Mouse (Mus musculus) adrenal gland, postnatal 4 days (tissue): ENCODE data around the gene Nhlrc3. TPM values are rescaled to one million over a fixed set of nuclear protein-coding genes. Genes with fewer than 3 reads are reported as not detected.

Source experiments
- DNase-seq, 2 experiments: peaks; one replicate each; pipeline ENCODE4 v3.0.0; 2021 to 2022; ENCODE audit warnings: low spot score in 2 of 2, mixed read lengths in 2 of 2
- long read RNA-seq, 2 experiments: library from polyadenylated mRNA; stranded (forward); transcript quantifications; one replicate each; pipeline ENCODE4 v2.0.0; 2021
- total RNA-seq, 2 experiments: library from RNA; stranded (reverse); gene quantifications; 2 replicates each; pipeline ENCODE4 v1.2.3; 2021

The Nhlrc3 gene
- total RNA-seq, result 10 to 100 TPM; 19.1 to 19.4 TPM
- long read RNA-seq, experiment 1, full-length matches to known transcripts, result 6 of 8 reads
- long read RNA-seq, experiment 1, partial matches to known transcripts, result 1 of 8 reads
- long read RNA-seq, experiment 1, other reads (novel, unspliced or antisense), result 1 of 8 reads
- long read RNA-seq, experiment 2, full-length matches to known transcripts, result 11 of 19 reads
- long read RNA-seq, experiment 2, partial matches to known transcripts, result 4 of 19 reads
- long read RNA-seq, experiment 2, other reads (novel, unspliced or antisense), result 4 of 19 reads

DNA sequence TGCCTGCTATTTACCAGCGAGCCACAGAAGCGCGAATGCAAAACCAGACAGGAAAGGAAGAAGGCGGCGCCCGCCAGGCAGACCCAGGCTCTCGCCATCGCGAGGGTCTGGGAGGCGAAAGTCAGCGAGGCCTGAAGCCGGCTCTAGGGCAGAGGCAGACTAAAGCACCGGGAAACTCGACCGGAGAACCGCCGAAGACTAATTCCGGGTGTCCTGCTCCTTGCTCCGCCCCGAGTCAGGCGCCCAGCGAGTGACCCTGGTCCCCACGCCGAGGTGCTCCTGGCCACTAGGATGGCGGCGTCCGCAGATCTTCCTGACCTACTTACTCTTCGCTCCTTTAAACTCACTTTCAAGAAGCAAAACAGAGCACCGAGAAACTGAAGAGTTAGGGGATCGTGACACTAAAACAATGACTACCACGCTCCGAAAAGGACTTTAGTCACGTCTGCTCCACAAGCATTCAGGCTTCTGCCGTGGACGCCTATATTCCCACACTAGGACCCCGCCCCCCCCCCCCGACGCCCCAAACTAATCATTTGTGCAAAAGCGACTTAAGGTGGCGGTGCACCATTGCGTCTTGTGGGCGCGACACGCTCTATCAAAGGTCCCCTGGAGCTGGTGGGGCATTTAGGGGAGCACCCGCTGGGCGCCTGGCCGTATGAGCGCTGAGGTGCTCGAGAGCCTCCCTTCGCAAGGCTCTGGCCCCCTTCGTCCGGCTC lies at the start of gene Nhlrc3, which contains the start of gene Proser1:
Gene Nhlrc3, minus strand, starts transcription at position 287 of the 719 bp plus-strand sequence.
Gene Proser1, plus strand, starts transcription at position 621 of the 719 bp plus-strand sequence.
- DNase-seq, result peak; percentile 82 to 84

DNA sequence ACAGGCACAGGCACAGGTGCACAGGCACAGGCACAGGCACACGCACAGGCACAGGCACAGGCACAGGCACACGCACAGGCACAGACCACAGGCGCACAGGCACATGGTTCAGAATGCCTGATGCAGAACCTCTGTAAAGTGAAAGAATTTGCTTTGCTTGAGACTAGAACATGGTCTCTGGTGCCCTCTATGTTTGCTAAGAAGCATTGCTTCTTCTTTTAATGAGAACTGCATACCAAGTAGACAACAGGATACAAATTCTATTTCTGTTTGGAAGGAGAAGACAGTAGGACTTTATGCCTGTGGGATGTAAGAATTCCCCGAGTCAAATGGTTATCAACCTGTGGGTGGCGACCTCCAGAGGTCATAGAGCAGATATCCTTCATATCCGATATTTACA lies 39.3 kb upstream of the Nhlrc3 start:
- DNase-seq, result no peak

DNA sequence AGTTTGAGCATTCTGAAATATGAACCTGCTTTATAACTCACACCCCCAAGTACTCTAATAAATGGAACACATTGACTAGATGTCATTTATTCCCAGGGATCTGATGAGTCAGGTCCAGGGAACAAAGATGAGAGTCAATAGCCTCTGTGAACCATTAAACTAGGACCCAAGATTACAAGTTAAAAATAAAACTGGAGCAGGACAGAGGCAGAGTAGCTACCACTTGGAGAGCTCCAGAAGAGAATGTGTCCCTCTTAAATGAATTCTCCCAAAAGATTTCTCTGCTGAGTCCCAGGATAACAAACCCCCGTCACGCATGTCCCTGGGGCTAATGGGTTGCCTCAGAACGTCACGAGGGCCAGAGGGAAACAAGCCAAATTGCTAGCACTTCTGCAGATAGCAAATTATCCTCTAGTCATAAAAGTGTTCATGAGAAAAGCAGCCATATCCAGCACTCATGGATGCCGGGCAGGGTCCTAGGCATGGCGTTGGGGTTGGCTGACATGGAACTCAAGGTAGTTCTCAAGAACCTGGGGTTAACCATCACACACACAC lies 35.3 kb upstream of the Nhlrc3 start:
- DNase-seq, result no peak

DNA sequence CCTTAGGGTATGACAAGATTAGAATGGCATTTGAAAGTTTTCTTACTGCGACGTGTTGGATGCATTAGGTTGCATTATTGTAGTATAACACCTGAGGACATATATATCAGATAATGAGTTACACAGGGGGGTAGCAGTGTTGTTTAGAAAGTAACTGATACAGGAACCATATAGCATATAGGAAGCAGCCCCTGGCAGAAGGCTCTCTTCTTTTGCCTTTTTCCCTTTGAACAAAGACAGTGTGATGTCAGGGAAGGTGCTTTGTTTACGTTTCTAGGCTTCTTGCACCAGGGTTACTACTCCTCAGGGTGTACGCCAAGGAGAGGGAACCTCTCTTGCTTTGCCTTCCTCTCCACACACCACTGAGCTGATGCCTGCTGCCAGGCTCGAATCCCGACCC lies 25.2 kb upstream of the Nhlrc3 start, which contains the start of gene Stoml3:
Gene Stoml3, plus strand, starts transcription at position 301 of the 400 bp plus-strand sequence.
- DNase-seq, result no peak

DNA sequence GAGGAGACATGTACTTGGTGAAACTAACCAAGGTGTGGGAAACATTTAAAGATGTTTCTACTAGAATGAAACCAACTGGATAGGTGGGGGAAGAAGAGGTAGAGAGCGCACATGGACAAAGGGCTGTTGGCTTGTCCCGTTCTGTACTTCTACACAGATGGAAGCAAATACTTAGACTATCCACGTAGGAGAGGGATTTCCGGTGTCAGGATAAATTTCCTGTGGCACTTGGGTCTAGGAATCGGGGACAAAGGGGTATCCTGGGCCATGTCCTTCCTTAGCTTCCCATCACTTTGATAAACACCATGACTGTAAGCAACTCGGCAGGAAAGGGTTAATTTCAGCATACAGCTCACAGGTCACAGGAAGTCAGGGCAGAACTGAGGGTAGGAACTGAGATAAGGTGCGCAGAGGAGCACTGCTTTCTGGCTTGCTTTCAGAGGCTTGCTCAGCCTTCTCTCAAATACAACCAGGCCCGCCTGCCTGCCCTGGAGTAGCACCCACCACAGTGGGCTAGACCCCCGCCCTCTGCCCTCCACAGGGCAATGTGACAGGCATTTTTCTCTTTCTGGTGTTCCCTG lies 24.0 kb upstream of the Nhlrc3 start:
- DNase-seq, result no peak

DNA sequence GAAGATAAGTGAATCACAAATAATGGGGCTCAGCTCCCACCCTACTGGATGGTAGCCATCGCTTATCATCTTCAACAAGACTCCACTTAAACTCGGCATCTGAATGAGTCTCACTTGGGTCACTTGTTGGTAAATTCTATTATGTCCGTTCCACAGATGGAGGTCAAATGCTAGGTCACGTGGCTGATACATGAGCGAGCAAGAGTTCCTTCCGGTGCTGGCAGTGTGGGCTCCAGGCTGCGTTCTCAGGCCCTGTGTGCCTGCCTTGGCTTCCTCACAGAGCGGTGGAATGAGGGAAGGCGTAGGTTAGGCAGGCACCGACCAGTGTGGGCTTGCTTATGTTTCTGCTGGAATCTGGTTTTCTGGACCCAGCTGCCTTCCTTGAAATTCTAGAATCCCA lies 23.4 kb upstream of the Nhlrc3 start:
- no peak for DNase-seq

DNA sequence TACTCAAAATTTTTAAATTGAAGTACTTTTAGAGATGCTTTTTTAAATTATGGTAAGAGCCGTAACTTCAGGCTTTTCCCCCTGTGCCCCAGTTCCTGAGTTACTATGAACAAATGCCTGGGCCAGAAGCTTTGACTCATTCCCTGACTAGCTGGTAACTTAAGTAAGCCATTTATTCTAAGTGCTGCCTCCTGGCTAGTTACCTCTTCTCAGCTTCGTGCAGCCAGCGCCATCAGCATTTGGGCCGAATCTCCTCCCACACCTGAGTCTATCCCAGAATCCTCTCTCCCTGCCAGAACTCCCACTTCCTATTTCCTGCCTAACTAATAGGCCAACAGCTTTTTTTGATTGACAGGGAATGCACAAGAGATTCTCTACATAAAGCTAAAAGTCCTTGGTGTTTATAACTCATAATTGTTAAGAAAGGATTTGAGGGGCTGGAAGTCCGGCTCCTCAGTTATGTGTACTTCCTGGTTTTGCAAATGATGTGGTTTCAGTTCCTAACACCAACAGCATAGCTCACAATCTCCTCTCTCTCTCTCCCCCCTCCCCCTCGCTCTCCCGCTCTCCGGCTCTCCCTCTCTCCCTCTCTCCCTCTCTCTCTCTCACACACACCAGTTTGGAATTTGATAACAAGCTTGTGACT lies 20.4 kb upstream of the Nhlrc3 start:
- DNase-seq, result no peak

DNA sequence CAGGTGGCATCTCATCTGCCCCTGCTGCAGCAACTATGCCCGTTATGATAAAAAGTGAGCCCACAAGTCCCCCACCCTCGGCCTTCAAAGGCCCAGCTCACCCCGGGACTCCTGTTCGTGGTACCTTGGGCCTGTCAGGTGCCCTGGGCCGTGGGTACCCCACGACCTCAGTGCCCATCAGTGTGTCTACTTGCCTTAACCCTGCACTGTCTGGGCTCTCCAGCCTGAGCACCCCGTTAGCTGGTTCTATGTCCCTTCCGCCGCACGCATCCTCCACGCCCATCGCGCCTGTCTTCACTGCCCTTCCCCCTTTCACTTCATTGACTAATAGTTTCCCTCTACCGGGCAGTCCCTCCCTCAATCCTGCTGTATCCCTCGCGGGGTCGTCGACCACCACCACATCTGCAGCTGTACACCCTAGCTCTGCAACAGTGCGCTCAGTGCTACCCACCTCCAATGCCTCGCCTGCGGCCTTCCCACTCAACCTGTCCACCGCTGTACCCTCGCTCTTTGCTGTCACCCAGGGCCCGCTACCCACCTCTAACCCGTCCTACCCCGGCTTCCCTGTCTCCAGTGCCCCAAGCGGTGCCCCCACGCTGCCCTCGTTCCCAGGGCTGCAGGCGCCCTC lies 15.4 kb upstream of the Nhlrc3 start:
- no peak for DNase-seq

DNA sequence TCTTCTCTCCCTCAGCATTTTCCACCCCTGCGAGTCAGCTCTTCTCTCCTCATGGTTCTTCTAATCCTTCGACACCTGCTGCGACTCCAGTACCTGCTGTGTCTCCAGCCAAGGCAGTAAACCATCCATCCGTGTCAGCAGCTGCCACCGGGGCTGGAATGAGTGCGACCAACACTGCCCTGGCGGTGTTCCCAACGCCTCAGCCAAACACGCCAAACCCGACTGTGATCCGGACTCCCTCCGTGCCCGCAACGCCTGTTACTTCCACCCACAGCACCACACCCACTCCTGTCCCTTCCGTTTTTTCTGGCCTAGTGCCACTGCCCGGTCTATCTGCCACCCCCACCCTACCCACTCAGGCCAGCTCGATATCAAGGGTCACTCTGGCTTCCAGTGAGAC lies 14.3 kb upstream of the Nhlrc3 start:
- no peak for DNase-seq

DNA sequence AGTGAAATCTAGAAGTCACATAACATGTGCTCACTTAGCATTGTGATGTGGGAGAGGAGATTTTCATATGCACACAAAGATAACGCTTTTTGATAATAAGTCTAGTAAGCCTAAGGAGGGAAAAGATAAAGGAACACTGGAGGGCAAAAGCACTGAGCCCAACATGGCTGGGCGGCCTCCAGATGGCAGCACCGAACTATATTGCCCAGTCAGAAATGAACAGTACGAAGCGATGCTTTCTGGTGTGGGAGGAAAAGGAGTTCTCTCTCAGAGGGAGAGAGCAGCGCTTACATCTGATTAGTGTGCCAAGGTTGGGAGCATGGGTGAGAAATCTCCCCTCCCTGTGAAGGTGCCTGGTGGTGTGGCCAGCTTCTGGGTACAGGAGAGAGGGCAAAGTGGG lies 12.8 kb upstream of the Nhlrc3 start:
- DNase-seq, result no peak

DNA sequence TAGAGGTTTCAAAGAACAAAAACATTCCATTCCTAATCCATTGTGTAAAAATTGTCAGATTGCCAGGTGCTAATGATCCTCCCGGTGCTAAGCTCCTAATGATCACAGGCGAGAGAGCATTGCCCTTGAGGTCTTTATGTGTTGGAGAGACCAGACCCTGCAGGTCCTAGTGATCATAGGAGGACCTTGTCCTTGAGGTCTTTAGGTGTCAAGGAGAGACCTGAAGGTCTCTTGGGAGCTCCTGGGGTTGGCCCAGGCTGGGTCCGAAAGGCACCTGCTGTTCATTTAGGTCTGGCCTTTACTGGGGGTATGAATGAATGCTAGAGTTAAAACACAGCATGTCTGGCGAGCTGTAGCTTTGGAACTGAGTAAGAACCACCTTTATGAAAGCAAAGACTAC lies 11.0 kb upstream of the Nhlrc3 start:
- no peak for DNase-seq

DNA sequence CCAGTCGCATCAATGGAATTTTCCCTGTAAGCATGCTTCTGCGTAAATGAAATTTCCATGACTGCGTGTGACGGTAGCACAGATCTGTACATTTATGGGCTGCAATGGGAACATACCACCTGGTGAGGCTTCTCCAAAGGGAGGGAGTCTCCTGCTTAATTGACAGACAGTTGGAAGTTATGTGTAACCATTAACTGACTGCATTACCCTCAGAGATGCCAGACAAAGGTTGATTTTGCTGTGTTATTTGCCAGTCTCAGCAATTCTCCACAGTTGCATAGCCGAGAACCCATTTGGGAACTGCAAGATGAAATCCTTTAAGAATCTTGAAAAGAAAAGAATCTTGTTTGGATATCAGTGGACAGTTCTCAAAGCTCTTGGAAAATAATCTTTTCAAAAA lies 8.9 kb upstream of the Nhlrc3 start:
- no peak for DNase-seq

DNA sequence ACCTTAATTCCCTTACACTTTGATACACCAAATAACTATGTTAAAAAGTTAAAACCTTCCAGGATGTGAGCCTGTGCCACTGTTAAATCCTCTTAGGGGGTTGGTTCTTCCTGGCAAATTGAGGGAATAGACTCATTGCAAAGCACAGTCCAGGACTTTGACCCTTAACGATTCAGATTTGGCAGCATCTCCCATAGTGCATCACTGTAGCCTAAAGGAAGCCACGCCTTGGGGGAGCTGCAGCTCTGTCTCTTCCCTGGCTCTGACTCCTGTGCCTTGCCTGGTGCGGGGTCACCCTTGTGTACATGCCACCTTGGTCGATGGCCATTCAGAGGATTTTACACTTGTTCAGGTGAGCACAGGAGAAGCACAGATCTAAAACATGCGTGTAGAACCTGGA lies 6.5 kb upstream of the Nhlrc3 start:
- DNase-seq, result no peak

DNA sequence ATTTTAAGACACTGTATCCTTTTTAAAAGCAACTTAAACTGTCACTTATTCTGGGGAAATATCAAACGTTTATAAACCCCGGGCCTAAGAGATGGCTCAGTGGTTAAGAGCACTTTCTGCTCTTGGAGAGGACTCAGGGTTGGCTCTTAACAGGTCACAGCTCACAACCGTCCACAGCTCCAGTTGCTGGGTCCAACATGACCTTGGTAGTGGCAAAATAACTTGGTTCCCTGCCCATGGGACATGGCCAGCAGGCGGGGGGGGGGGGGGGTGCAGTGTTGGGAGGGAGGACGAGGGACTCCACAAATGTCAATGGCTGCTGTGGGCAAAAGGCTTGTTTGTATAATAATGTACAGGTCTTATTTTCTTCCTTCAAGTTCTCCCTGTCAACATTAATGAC lies 4.2 kb upstream of the Nhlrc3 start:
- no peak for DNase-seq

DNA sequence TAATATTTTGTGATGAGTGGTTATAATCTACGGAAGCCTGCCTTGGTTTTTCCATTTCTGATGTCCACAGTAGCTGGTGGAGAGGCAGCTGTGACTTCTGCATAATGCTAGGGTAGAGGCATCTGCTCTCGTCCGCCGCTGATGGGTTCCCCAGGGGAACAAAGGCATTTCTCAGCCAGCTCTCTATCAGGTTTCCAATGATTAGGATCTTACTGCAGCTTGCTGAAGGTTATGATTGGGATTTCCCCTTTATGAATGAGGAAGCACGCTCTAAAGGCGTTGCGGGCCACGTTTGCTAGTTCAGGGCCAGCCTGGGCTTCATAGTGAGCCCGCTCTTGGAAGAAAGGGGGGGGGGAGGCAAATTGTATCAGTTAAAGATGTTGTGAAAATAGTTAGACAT lies 3.3 kb upstream of the Nhlrc3 start:
- no peak for DNase-seq

DNA sequence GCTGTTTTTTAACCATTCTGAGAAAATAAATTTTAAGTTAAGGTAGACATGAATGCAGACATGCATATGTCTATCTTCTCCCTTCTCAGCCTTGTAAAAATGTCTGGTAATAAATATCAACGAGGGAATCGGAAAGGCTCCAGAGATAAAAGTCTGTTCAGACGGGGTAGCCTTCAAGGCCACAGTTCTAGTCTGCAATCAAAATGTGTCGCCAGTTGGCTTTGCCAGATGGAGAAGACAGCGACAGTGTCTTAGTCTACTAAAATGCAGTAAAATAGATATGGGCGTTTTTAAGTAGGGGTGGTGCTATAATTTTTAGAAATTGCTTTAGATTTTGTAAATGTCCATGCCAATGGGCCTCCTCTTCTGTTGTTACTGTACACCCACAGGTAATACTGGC lies 2.2 kb upstream of the Nhlrc3 start:
- DNase-seq, result no peak

DNA sequence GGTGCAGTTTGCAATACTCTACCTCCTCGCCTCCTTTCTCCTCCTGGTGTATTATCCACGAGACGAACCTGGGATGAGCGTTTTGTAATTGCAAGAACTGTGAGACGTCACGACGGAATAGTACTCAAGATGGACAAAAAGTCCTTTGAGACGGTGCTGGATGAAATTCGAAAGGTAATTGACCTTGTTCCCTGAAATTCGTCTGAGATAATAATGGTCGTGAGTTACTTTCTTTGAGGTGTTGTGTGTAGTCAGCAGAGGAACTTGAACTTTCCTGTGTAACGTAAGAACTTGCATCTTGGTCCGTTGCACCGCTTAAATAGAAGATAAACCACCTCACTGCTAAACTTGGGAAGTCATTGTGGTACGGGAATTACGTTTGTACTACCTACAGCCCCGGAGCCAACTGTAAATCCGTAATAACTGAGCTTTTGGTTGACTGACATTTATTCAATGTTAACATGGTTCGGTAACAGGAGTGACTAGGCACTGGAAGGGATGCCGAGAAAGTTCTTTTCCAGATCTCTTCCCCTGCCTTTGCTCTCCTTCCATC lies 1.1 kb upstream of the Nhlrc3 start:
- DNase-seq, result no peak

DNA sequence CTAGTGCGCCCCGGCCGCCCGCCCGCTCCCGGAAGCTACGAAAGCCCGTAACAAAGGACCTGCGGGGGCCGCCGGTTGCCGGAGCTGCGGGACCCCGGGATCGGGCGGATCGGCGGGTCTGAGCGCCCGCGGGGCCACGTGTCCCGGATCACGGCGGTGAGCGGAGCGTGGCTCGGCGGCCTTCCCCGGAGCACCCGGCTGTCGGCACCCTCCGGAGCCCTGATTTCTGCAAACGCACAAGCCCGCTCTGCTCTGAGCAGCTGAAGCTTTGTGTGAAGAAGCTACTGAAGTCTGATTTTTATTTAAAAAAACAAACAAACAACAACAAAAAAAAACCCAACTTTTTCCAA lies 608 bp upstream of the Nhlrc3 start:
- DNase-seq, result no peak

DNA sequence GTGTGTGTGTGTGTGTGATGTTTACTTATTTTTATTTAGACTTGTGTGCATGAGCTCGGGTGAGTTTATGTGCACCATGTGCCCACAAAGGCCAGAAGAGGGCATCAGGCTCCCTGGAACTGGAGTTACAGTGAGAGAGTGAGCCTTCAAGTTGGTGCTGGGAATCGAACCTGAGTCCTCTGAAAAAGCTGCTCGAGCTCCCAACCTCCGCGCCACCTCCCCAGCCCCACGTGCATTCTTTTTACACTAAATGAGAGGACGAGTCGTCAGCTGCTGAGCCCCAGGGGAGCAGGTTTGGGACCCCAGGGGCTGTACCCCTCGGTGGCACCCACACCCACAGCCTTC lies 459 bp downstream of the Nhlrc3 start:
- DNase-seq, result no peak

DNA sequence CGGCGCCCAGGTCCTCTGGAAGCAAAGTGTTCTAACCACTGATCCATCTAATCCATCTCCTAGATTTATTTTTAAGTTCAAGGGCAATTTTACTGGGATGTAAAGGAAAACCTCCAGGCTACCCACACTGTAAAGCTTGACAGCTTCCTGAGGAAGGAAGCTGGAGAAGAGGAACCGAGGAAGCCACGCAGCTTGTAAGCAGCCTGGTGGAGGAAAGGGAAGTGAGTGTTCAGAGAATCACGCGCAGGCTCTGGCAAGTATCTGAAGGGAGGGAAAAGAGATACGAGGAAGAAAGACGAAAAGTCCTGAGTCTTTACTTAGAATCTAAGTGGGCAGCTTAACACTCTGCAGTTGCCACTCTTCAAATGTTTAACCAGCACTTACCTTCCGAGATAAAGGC lies 3.0 kb downstream of the Nhlrc3 start:
- no peak for DNase-seq

DNA sequence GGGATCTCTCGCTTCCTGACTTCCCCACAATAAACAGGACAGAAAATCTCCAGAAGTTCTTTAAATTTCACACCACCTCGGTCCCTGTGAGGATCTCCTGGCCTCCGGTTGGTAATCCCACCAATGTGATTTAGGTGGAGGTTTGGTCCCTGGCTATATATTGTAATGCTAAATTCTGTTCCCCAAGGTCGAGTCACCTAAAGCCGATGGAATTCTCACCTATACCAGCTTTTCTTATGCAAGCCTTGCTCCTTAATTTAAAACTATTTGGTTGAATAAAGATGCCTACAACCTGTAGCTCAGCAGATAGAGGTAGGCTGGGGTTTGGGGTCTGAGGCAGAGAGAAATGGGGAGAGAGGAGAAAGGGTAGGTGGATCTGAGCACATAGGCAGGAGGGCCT lies 5.4 kb downstream of the Nhlrc3 start:
- DNase-seq, result no peak
